Mouse (Mus musculus) neural tube, embryonic 13.5 days (tissue): ENCODE results near the gene Rbfox3. TPM values are rescaled to one million over a fixed set of nuclear protein-coding genes. Genes with fewer than 3 reads are reported as not detected.

Source experiments
- ATAC-seq: fragments of 200-750 bp; cut with Nextera tagmentation; 2 replicates; pipeline ENCODE4 v1.8.0; 2017; ENCODE audit warnings: low read depth, mild to moderate bottlenecking, moderate TSS enrichment, moderate library complexity
- H3K27ac ChIP-seq: fragments of 300-500 bp; sonication (generic); replicated peaks from 2 replicates; pipeline ENCODE4 v1.5.1; 2015; ENCODE audit warnings: moderate library complexity, mild to moderate bottlenecking, inconsistent platforms
- H3K27me3 ChIP-seq: fragments of 300-500 bp; sonication (generic); 2 replicates; pipeline ENCODE4 v1.6.1; 2015; ENCODE audit warnings: mild to moderate bottlenecking, inconsistent platforms
- H3K36me3 ChIP-seq: fragments of 300-500 bp; sonication (generic); 2 replicates; pipeline ENCODE4 v1.6.1; 2015; ENCODE audit warnings: mild to moderate bottlenecking, inconsistent platforms
- H3K4me1 ChIP-seq: fragments of 300-500 bp; sonication (generic); replicated peaks from 2 replicates; pipeline ENCODE4 v1.6.1; 2015; ENCODE audit warnings: inconsistent platforms
- H3K4me2 ChIP-seq: fragments of 300-500 bp; sonication (generic); 2 replicates; pipeline ENCODE4 v1.6.1; 2015; ENCODE audit warnings: inconsistent platforms, mild to moderate bottlenecking, moderate library complexity
- H3K4me3 ChIP-seq: fragments of 300-500 bp; sonication (generic); 2 replicates; pipeline ENCODE4 v1.5.1; 2015; ENCODE audit warnings: mild to moderate bottlenecking, inconsistent platforms
- H3K9ac ChIP-seq: fragments of 300-500 bp; sonication (generic); 2 replicates; pipeline ENCODE4 v1.6.1; 2015; ENCODE audit warnings: moderate library complexity, mild to moderate bottlenecking, inconsistent platforms
- H3K9me3 ChIP-seq: fragments of 300-500 bp; sonication (generic); 2 replicates; pipeline ENCODE4 v1.6.1; 2016; ENCODE audit warnings: inconsistent platforms
- WGBS: fragments of 180-500 bp; shearing (Covaris S2); methylation state at CpG from one replicate; pipeline ENCODE4 v1.1.7; 2015; 5-methylcytosine and 5-hydroxymethylcytosine counted together
- polyA plus RNA-seq: library from polyadenylated mRNA; unstranded; fragments of >200 nt; fragmentation: Nextera tagmentation; extraction: Ambion mirVana; gene quantifications from 2 replicates; pipeline ENCODE4 v1.2.1, GENCODE M21; 2015

The Rbfox3 gene
- polyA plus RNA-seq: 69.4 and 71.2 TPM in 2 replicates

- Histone ChIP-seq H3K27me3 (peaks cover 28% of the 10 kb centered on the region), H3K4me3 (no peak within 1 kb of the TSS), H3K4me2 (peak within 1 kb of the TSS; percentile 89), H3K36me3 (no peaks in the 10 kb centered on the region), H3K27ac (peak within 1 kb of the TSS; percentile 99), H3K9ac (peak within 1 kb of the TSS; percentile 98; the same call in 1 of the 2 replicates), H3K9me3 (no peaks in the 10 kb centered on the region), H3K4me1 (peaks cover 39% of the 10 kb centered on the region)
- ATAC-seq: no peak
- 53% methylated on average over 4 of the region's 4 CpGs for WGBS
Observed at GRCm38 (mm10) chr11:118911307-118912070, at the start of gene Rbfox3. TSS of gene Rbfox3 (minus strand) at chr11:118911597.

GRCm38 (mm10) chr11:118960649-118961048 lies 49.3 kb upstream of the Rbfox3 start:
- no peak overlapping the region for H3K4me2 ChIP-seq
- WGBS: 46% methylated on average over 3 of the region's 3 CpGs
- ATAC-seq: no peak
- H3K9ac ChIP-seq: no peak overlapping the region
- no peak overlapping the region for H3K27ac ChIP-seq
- no peaks in the 10 kb centered on the region for H3K9me3 ChIP-seq
- H3K36me3 ChIP-seq: no peaks in the 10 kb centered on the region
- no peak overlapping the region for H3K4me3 ChIP-seq
- H3K4me1 ChIP-seq: peaks cover 76% of the 10 kb centered on the region
- no peaks in the 10 kb centered on the region for H3K27me3 ChIP-seq

GRCm38 (mm10) chr11:118957070-118957471 lies 45.7 kb upstream of the Rbfox3 start:
- peak overlapping the region; percentile 31 for H3K9ac ChIP-seq
- peak; percentile 68 for ATAC-seq

GRCm38 (mm10) chr11:118955016-118955415 lies 43.6 kb upstream of the Rbfox3 start:
- 36% methylated on average over 6 of the region's 6 CpGs for WGBS
- Histone ChIP-seq H3K9ac (no peak overlapping the region), H3K27ac (peak overlapping the region; percentile 70), H3K4me1 (peaks cover 65% of the 10 kb centered on the region), H3K4me2 (no peak overlapping the region), H3K36me3 (no peaks in the 10 kb centered on the region), H3K4me3 (no peak overlapping the region), H3K27me3 (no peaks in the 10 kb centered on the region), H3K9me3 (no peaks in the 10 kb centered on the region)
- ATAC-seq: no peak

More at GRCm38 (mm10) chr11:118957070-118957471, 45.7 kb upstream of the Rbfox3 start:
- no peaks in the 10 kb centered on the region for H3K36me3 ChIP-seq
- H3K9me3 ChIP-seq: no peaks in the 10 kb centered on the region
- peak overlapping the region; percentile 83 for H3K27ac ChIP-seq
- H3K4me1 ChIP-seq: peaks cover 80% of the 10 kb centered on the region
- no peaks in the 10 kb centered on the region for H3K27me3 ChIP-seq
- H3K4me3 ChIP-seq: no peak overlapping the region
- WGBS: 36% methylated on average over 14 of the region's 14 CpGs
- H3K4me2 ChIP-seq: no peak overlapping the region

- WGBS: 88% methylated on average over 8 of the region's 8 CpGs
- H3K36me3 ChIP-seq: no peaks in the 10 kb centered on the region
- peaks cover 28% of the 10 kb centered on the region for H3K4me1 ChIP-seq
- H3K4me2 ChIP-seq: no peak overlapping the region
- ATAC-seq: no peak
- no peaks in the 10 kb centered on the region for H3K9me3 ChIP-seq
- H3K4me3 ChIP-seq: no peak overlapping the region
- no peak overlapping the region for H3K9ac ChIP-seq
- 0 out of 2 replicates have a peak, but pooled peaks cover 3% of the 10 kb centered on the region for H3K27me3 ChIP-seq
- H3K27ac ChIP-seq: no peak overlapping the region
Observed at GRCm38 (mm10) chr11:118945868-118946267, 34.5 kb upstream of the Rbfox3 start.

GRCm38 (mm10) chr11:118941268-118941667 lies 29.9 kb upstream of the Rbfox3 start:
- 61% methylated on average over 5 of the region's 5 CpGs for WGBS
- Histone ChIP-seq H3K4me2 (no peak overlapping the region), H3K27me3 (no peaks in the 10 kb centered on the region), H3K36me3 (no peaks in the 10 kb centered on the region), H3K4me3 (no peak overlapping the region), H3K27ac (no peak overlapping the region), H3K9me3 (no peaks in the 10 kb centered on the region), H3K9ac (no peak overlapping the region), H3K4me1 (peaks cover 20% of the 10 kb centered on the region; the same call in 1 of the 2 replicates)
- no peak for ATAC-seq

- ATAC-seq: no peak
- Histone ChIP-seq H3K36me3 (no peaks in the 10 kb centered on the region), H3K27ac (no peak overlapping the region), H3K9ac (no peak overlapping the region), H3K27me3 (no peaks in the 10 kb centered on the region), H3K4me3 (no peak overlapping the region), H3K4me1 (peaks cover 16% of the 10 kb centered on the region; the same call in 1 of the 2 replicates), H3K4me2 (no peak overlapping the region), H3K9me3 (no peaks in the 10 kb centered on the region)
- 65% methylated on average over 11 of the region's 11 CpGs for WGBS
Observed at GRCm38 (mm10) chr11:118940539-118940938, 29.1 kb upstream of the Rbfox3 start.

GRCm38 (mm10) chr11:118939731-118940130 lies 28.3 kb upstream of the Rbfox3 start:
- H3K4me2 ChIP-seq: no peak overlapping the region
- no peak overlapping the region for H3K9ac ChIP-seq
- H3K4me3 ChIP-seq: no peak overlapping the region
- no peaks in the 10 kb centered on the region for H3K9me3 ChIP-seq
- no peaks in the 10 kb centered on the region for H3K27me3 ChIP-seq
- peaks cover 12% of the 10 kb centered on the region; the same call in 1 of the 2 replicates for H3K4me1 ChIP-seq
- 85% methylated on average over 4 of the region's 4 CpGs for WGBS
- no peak for ATAC-seq
- H3K36me3 ChIP-seq: no peaks in the 10 kb centered on the region
- H3K27ac ChIP-seq: no peak overlapping the region

- Histone ChIP-seq H3K27ac (no peak overlapping the region), H3K36me3 (no peaks in the 10 kb centered on the region), H3K4me3 (no peak overlapping the region), H3K4me1 (peaks cover 3% of the 10 kb centered on the region; the same call in 1 of the 2 replicates), H3K9me3 (0 out of 2 replicates have a peak, but pooled peaks cover 10% of the 10 kb centered on the region), H3K27me3 (no peaks in the 10 kb centered on the region), H3K4me2 (no peak overlapping the region), H3K9ac (no peak overlapping the region)
- no peak for ATAC-seq
- WGBS: 57% methylated on average over 1 of the region's 1 CpGs
Observed at GRCm38 (mm10) chr11:118934925-118935324, 23.5 kb upstream of the Rbfox3 start.

GRCm38 (mm10) chr11:118927081-118927480 lies 15.7 kb upstream of the Rbfox3 start:
- 0 out of 2 replicates have a peak, but pooled peaks cover 12% of the 10 kb centered on the region for H3K9me3 ChIP-seq
- no peaks in the 10 kb centered on the region for H3K4me1 ChIP-seq
- 13% methylated on average over 5 of the region's 5 CpGs for WGBS
- no peak overlapping the region for H3K4me3 ChIP-seq
- no peak overlapping the region for H3K9ac ChIP-seq
- no peak for ATAC-seq
- no peaks in the 10 kb centered on the region for H3K27me3 ChIP-seq
- H3K4me2 ChIP-seq: no peak overlapping the region
- H3K27ac ChIP-seq: no peak overlapping the region
- H3K36me3 ChIP-seq: no peaks in the 10 kb centered on the region

- H3K36me3 ChIP-seq: no peaks in the 10 kb centered on the region
- no peaks in the 10 kb centered on the region for H3K9me3 ChIP-seq
- 78% methylated on average over 6 of the region's 6 CpGs for WGBS
- H3K4me2 ChIP-seq: no peak overlapping the region
- peaks cover 30% of the 10 kb centered on the region for H3K4me1 ChIP-seq
- no peak overlapping the region for H3K4me3 ChIP-seq
- no peaks in the 10 kb centered on the region for H3K27me3 ChIP-seq
- H3K27ac ChIP-seq: no peak overlapping the region
- no peak for ATAC-seq
- H3K9ac ChIP-seq: no peak overlapping the region
Observed at GRCm38 (mm10) chr11:118921852-118922251, 10.5 kb upstream of the Rbfox3 start.

GRCm38 (mm10) chr11:118916423-118917030 lies 5.1 kb upstream of the Rbfox3 start:
- peak; percentile 26; the same call in 1 of the 2 replicates for ATAC-seq
- Histone ChIP-seq H3K4me3 (no peak overlapping the region), H3K27me3 (no peaks in the 10 kb centered on the region), H3K36me3 (no peaks in the 10 kb centered on the region), H3K9me3 (no peaks in the 10 kb centered on the region), H3K4me1 (peaks cover 41% of the 10 kb centered on the region), H3K9ac (peak overlapping the region; percentile 57), H3K27ac (peak overlapping the region; percentile 78), H3K4me2 (peak overlapping the region; percentile 37)
- 12% methylated on average over 15 of the region's 15 CpGs for WGBS
